9 mouse cellular contexts compared by ENCODE assay signal in the genomic region with DNA sequence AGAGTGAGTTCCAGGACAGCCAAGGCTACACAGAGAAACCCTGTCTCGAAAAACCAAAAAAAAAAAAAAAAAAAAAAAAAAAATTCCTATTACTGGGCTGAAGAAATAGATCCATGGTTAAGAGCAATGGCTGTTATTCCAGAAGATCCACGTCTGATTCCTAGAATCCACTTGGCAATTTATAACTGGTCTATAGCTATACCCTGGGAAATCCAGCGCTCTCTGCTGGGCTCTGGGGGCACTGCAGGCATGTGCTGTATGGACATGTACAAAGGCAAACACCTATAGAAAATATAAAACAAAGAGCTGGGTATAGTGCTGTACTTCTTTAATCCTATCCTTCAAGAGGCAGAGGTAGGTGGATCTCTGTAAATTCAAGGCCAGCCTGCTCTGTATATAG. TPM values are rescaled to one million over a fixed set of nuclear protein-coding genes. Genes with fewer than 3 reads are reported as not detected.
DNase-seq lines count a peak whose midpoint lies in the region; ATAC-seq and TF ChIP-seq lines count a peak whose summit lies in the region.
"Had no signal": no experiment of that assay in that cellular context is flagged by ENCODE, and none has a peak within 500 bp of the region (broad histone marks: within the 10 kb centered on the region; RNA-seq: fewer than 3 reads in every experiment).

No protein-coding gene starts in this region.

- in situ Hi-C loops in CH12.LX (cut with MboI; ENCODE audit: low pct_ligation_motif_present, low pct_unique_long_range_greater_than_20kb, low sequenced_read_pairs), result no loop called here

- H3K4me1 ChIP-seq in CH12.LX (ENCODE audit: control insufficient read depth in 1 of 2, insufficient read depth in 2 of 2), result no peaks in the 10 kb centered on the region
- no peaks in the 10 kb centered on the region for H3K4me1 ChIP-seq in forebrain, embryonic 13.5 days

- dilution Hi-C loops in CH12.LX (cut with MboI; ENCODE audit: extremely low pct_ligation_motif_present, extremely low pct_unique_long_range_greater_than_20kb, low sequenced_read_pairs), result no loop called here

- WGBS in forebrain, embryonic 13.5 days, result 93% methylated on average over 2 of the region's 3 CpGs

- H3K4me3 ChIP-seq in CH12.LX (replicated peaks in 1 of 3; ENCODE audit: low read depth in 2 of 3, low read length in 2 of 3, poor library complexity in 1 of 3), result no peak overlapping the region
- no peak overlapping the region for H3K4me3 ChIP-seq in forebrain, embryonic 13.5 days
- H3K4me3 ChIP-seq: heart, embryonic 13.5 days had no signal

- no peaks in the 10 kb centered on the region for H3K27me3 ChIP-seq in CH12.LX (replicated peaks)
- H3K27me3 ChIP-seq in forebrain, embryonic 13.5 days, result no peaks in the 10 kb centered on the region
- H3K27me3 ChIP-seq: heart, embryonic 13.5 days had no signal

- H3K9ac ChIP-seq in CH12.LX (ENCODE audit: insufficient read depth, low read depth), result no peak overlapping the region
- no peak overlapping the region for H3K9ac ChIP-seq in forebrain, embryonic 13.5 days
- H3K9ac ChIP-seq: heart, embryonic 13.5 days had no signal

- TF ChIP-seq POLR2A in CH12.LX (IDR thresholded peaks at IDR 0.05; ENCODE audit: low read depth, low read length), result no peak

- TF ChIP-seq EP300 in CH12.LX (IDR thresholded peaks at IDR 0.05; ENCODE audit: low read length), result no peak

- H3K79me2 ChIP-seq in CH12.LX (replicated peaks; ENCODE audit: control insufficient read depth, extremely low read depth, insufficient read depth, poor library complexity, severe bottlenecking), result peaks cover 13% of the 10 kb centered on the region

- H3K9me3 ChIP-seq in CH12.LX (replicated peaks; ENCODE audit: low read length), result no peaks in the 10 kb centered on the region
- H3K9me3 ChIP-seq in forebrain, embryonic 13.5 days (replicated peaks), result no peaks in the 10 kb centered on the region
- H3K9me3 ChIP-seq: heart, embryonic 13.5 days had no signal

- no peak overlapping the region for H3K4me2 ChIP-seq in CH12.LX (ENCODE audit: insufficient read depth, low read depth, poor library complexity, severe bottlenecking)
- no peak overlapping the region for H3K4me2 ChIP-seq in forebrain, embryonic 13.5 days
- H3K4me2 ChIP-seq: heart, embryonic 13.5 days had no signal

- TF ChIP-seq CTCF in CH12.LX (conservative IDR thresholded peaks at IDR 0.05 in 1 of 2, IDR thresholded peaks at IDR 0.05 in 1 of 2; ENCODE audit: low read depth in 2 of 2, low read length in 2 of 2), result peak; percentile 56 to 59; a peak in 3 of 4 replicates

- no peak; the same call in 1 of the 2 replicates for TF ChIP-seq RAD21 in CH12.LX (IDR thresholded peaks at IDR 0.05; ENCODE audit: low read depth, low read length)

- peak; percentile 13 for DNase-seq in heart, postnatal 4 days
- no peak for DNase-seq in heart, adult 9 months (ENCODE audit: low spot score in 2 of 2)
- peak; percentile 33 for DNase-seq in CH12.LX (ENCODE audit: extremely low read depth)
- peak; percentile 13 for DNase-seq in c-Kit-positive CD71-positive TER-119-positive erythroid progenitor cells, embryonic 14.5 days (ENCODE audit: low spot score)
- DNase-seq in retina, postnatal 1 day, result peak; percentile 4
- no peak for DNase-seq in cerebellum, adult 18-20 months
- no peak for DNase-seq in urinary bladder, adult 18-20 months (ENCODE audit: low spot score in 2 of 2)

- no peak overlapping the region for H3K27ac ChIP-seq in CH12.LX (ENCODE audit: insufficient read depth, low read depth)
- no peak overlapping the region for H3K27ac ChIP-seq in forebrain, embryonic 13.5 days
- H3K27ac ChIP-seq: heart, embryonic 13.5 days had no signal

- ATAC-seq in forebrain, embryonic 13.5 days, result no peak

- H3K36me3 ChIP-seq in CH12.LX (replicated peaks in 1 of 2; ENCODE audit: control insufficient read depth in 1 of 2, insufficient read depth in 1 of 2, low read length in 1 of 2), result peaks cover 26 to 67% of the 10 kb centered on the region in 2 experiments
- peaks cover 46% of the 10 kb centered on the region for H3K36me3 ChIP-seq in forebrain, embryonic 13.5 days (ENCODE audit: poor library complexity, severe bottlenecking)

TF ChIP-seq in CH12.LX, 34 proteins besides CTCF, POLR2A, EP300 and RAD21:
- TF ChIP-seq ZNF384 (IDR thresholded peaks at IDR 0.05; ENCODE audit: low read depth, low read length), result no peak; the same call in 1 of the 2 replicates
- TF ChIP-seq USF1 (IDR thresholded peaks at IDR 0.05; ENCODE audit: low read depth, low read length), result no peak
- TF ChIP-seq JUN (IDR thresholded peaks at IDR 0.05; ENCODE audit: insufficient read depth, low read depth, low read length), result no peak
- TF ChIP-seq NRF1 (IDR thresholded peaks at IDR 0.05; ENCODE audit: low read depth, low read length), result no peak
- TF ChIP-seq HCFC1 (IDR thresholded peaks at IDR 0.05; ENCODE audit: low read depth, low read length), result no peak

RNA-seq across cellular contexts. Expression of gene Pigl, which starts 31.2 kb away (rescaled TPM):
- 1 to 10 TPM; 3.9 to 4.5 TPM for total RNA-seq in heart, postnatal 4 days (2021)
- total RNA-seq in CH12.LX (2012; rRNA removed), result 5.2 and 5.6 TPM in 2 replicates
- 3.0 and 4.4 TPM in 2 replicates for total RNA-seq in CH12.LX (2014; rRNA removed)
- 7.6 and 9.1 TPM in 2 replicates for polyA plus RNA-seq in CH12.LX (2012; ENCODE audit: insufficient read length, low read depth)
- polyA plus RNA-seq in forebrain, embryonic 13.5 days (2015; fragmentation: Nextera tagmentation; extraction: Ambion mirVana), result 6.2 and 7.6 TPM in 2 replicates

RNA-seq across cellular contexts. Expression of gene Ncor1, which starts 31.2 kb away (rescaled TPM):
- 100 to 1,000 TPM; 137 to 151 TPM for total RNA-seq in heart, postnatal 4 days (2021)
- total RNA-seq in CH12.LX (2012; rRNA removed) (83.8 and 93.7 TPM in 2 replicates), CH12.LX (2014; rRNA removed) (69.3 and 76.3 TPM in 2 replicates)
- polyA plus RNA-seq in CH12.LX (2012; ENCODE audit: insufficient read length, low read depth), result 171 and 232 TPM in 2 replicates
- 120 and 170 TPM in 2 replicates for polyA plus RNA-seq in forebrain, embryonic 13.5 days (2015; fragmentation: Nextera tagmentation; extraction: Ambion mirVana)

Comparison
In these comparisons a context has a peak if more than half of its experiments do, and no peak if none do; other contexts are left out.
1. DNase-seq: peak in heart, postnatal 4 days (single experiment), CH12.LX (single experiment), c-Kit-positive CD71-positive TER-119-positive erythroid progenitor cells, embryonic 14.5 days (single experiment) and retina, postnatal 1 day (single experiment); none in heart, adult 9 months (0 of 2), cerebellum, adult 18-20 months (0 of 2) and urinary bladder, adult 18-20 months (0 of 2).